Mouse (Mus musculus) liver, embryonic 16.5 days (tissue): Measurements from ENCODE around the gene Wnk2. TPM values are rescaled to one million over a fixed set of nuclear protein-coding genes. Genes with fewer than 3 reads are reported as not detected.

ENCODE experiments used
- ATAC-seq: fragments of 200-750 bp; cut with Nextera tagmentation; 2 replicates; pipeline ENCODE4 v1.8.0; 2017; ENCODE audit warnings: low read depth, mild to moderate bottlenecking, moderate number of reproducible peaks, moderate library complexity
- H3K27ac ChIP-seq: fragments of 300-500 bp; sonication (generic); 2 replicates; pipeline ENCODE4 v1.5.1; 2014; ENCODE audit warnings: mild to moderate bottlenecking, low read length
- H3K27me3 ChIP-seq: fragments of 300-500 bp; sonication (generic); 2 replicates; pipeline ENCODE4 v1.6.1; 2014; ENCODE audit warnings: low read depth, low read length, mixed read lengths; ENCODE audit not compliant: control insufficient read depth, insufficient read depth
- H3K36me3 ChIP-seq: fragments of 300-500 bp; sonication (generic); 2 replicates; pipeline ENCODE4 v1.6.1; 2014; ENCODE audit warnings: mild to moderate bottlenecking; ENCODE audit not compliant: control insufficient read depth, insufficient read depth
- H3K4me1 ChIP-seq: fragments of 300-500 bp; sonication (generic); 2 replicates; pipeline ENCODE4 v1.6.1; 2014; ENCODE audit warnings: low read depth, low read length, mixed read lengths; ENCODE audit not compliant: control insufficient read depth
- H3K4me2 ChIP-seq: fragments of 300-500 bp; sonication (generic); 2 replicates; pipeline ENCODE4 v1.6.1; 2014; ENCODE audit warnings: low read depth, low read length, mixed read lengths
- H3K4me3 ChIP-seq: fragments of 300-500 bp; sonication (generic); 2 replicates; pipeline ENCODE4 v1.5.1; 2014; ENCODE audit warnings: low read depth, mild to moderate bottlenecking, low read length
- H3K9ac ChIP-seq: fragments of 300-500 bp; sonication (generic); 2 replicates; pipeline ENCODE4 v1.6.1; 2014; ENCODE audit warnings: low read depth, low read length
- H3K9me3 ChIP-seq: fragments of 300-500 bp; sonication (generic); replicated peaks from 2 replicates; pipeline ENCODE4 v1.6.1; 2016; ENCODE audit warnings: low read length; ENCODE audit not compliant: control insufficient read depth
- WGBS: fragments of 180-500 bp; shearing (Covaris S2); extraction: QIAGEN DNeasy Blood & Tissue Kit; methylation state at CpG from one replicate; pipeline ENCODE4 v1.1.7; 2014; ENCODE audit not compliant: insufficient replicate concordance; 5-methylcytosine and 5-hydroxymethylcytosine counted together
- polyA plus RNA-seq: library from polyadenylated mRNA; unstranded; fragments of >200 nt; fragmentation: Nextera tagmentation; extraction: Ambion mirVana; gene quantifications from 2 replicates; pipeline ENCODE4 v1.2.1, GENCODE M21; 2015

The Wnk2 gene
- polyA plus RNA-seq, 1 experiment from 2014 or later, result 0.15 TPM

- ATAC-seq, result no peak
- Histone ChIP-seq H3K36me3 (no peaks in the 10 kb centered on the region), H3K9ac (no peak overlapping the region), H3K4me3 (no peak overlapping the region), H3K27ac (no peak overlapping the region), H3K4me2 (no peak overlapping the region), H3K4me1 (no peaks in the 10 kb centered on the region), H3K9me3 (no peaks in the 10 kb centered on the region), H3K27me3 (no peaks in the 10 kb centered on the region)
Observed at GRCm38 (mm10) chr13:48992914-48993313, 154.9 kb downstream of the Wnk2 start.

DNA sequence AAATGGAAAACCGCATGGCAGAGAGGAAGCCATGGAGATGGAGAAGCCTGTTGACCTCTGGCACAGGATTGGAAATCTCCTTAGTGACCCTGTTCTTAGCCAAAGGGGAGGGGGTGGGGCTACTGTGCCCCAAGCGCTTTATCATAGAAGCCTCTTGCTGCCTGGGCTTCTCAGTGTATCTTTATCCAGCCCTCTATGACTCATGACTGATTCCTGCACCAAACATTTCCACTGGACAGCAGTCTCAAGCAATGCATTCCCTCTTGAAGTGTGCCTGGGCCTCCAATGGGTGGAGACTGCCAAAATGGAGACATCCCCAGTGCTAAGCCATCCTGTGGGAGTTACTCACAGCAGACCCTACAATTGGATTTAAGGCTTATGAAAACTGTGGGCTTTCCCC lies 157.7 kb downstream of the Wnk2 start:
- Histone ChIP-seq H3K9me3 (no peaks in the 10 kb centered on the region), H3K4me2 (no peak overlapping the region), H3K4me1 (no peaks in the 10 kb centered on the region), H3K27ac (no peak overlapping the region), H3K4me3 (no peak overlapping the region), H3K36me3 (no peaks in the 10 kb centered on the region), H3K9ac (no peak overlapping the region), H3K27me3 (no peaks in the 10 kb centered on the region)
- WGBS, result 67% methylated on average over 2 of the region's 2 CpGs
- ATAC-seq, result no peak

Other genes with a start within 250 kb of the Wnk2 start
- 11.5 and 12.0 TPM in 2 replicates for gene Fam120a, start 180.0 kb downstream of the Wnk2 start, polyA plus RNA-seq
- gene Ninj1, start 39.5 kb upstream of the Wnk2 start, polyA plus RNA-seq, result 54.3 and 58.0 TPM in 2 replicates
- 16.4 and 18.2 TPM in 2 replicates for gene Card19, start 68.0 kb upstream of the Wnk2 start, polyA plus RNA-seq
- gene Susd3, start 100.7 kb upstream of the Wnk2 start, polyA plus RNA-seq, result 1.1 and 2.0 TPM in 2 replicates
- gene Fgd3, start 172.3 kb upstream of the Wnk2 start, polyA plus RNA-seq, result 0.67 and 0.70 TPM in 2 replicates
- gene Bicd2, start 193.6 kb upstream of the Wnk2 start, polyA plus RNA-seq, result 6.3 and 6.5 TPM in 2 replicates